Mouse (Mus musculus) thymus, adult 2 months (tissue): Measurements from ENCODE around the gene Kcne4.

Experiments
- CTCF ChIP-seq: fragments of 200-500 bp; IDR thresholded peaks from 2 replicates; pipeline ENCODE4 v1.5.1; 2012; ENCODE audit warnings: mild to moderate bottlenecking, control low read depth, low read length, moderate library complexity, borderline replicate concordance; ENCODE audit not compliant: control insufficient read depth, poor library complexity, insufficient read depth; ENCODE audit errors: extremely low read depth
- POLR2A ChIP-seq: fragments of 200-500 bp; IDR thresholded peaks from 2 replicates; pipeline ENCODE4 v1.6.1; 2012; ENCODE audit warnings: mild to moderate bottlenecking, low read length, control low read depth, moderate library complexity; ENCODE audit not compliant: control insufficient read depth, poor library complexity, insufficient read depth; ENCODE audit errors: extremely low read depth

DNA sequence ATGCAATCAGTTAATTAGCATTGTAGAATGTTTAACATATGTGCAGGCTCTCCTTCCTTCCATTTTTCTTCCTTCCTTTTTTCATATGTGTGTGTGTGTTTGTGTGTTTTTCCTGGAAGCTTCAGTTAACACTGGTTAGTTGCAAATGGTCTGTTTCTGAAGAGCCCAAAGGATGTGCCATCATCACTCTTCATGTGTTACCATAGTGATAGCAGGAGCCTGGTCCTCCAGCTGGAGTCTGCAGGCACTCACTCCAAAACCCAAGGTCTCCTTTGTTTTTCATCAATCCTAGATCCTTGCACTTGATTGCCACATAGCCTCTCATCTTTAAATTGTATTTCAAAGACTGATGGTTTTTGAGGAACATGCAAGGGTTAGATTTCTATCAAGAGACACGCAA lies 29.1 kb downstream of the Kcne4 start:
- TF ChIP-seq CTCF (no peak), POLR2A (no peak)
